Mouse (Mus musculus) left cerebral cortex, adult 9 months (tissue): ENCODE results near the gene Adam19.

ENCODE experiments used
- DNase-seq, 2 experiments: peaks; one replicate each; pipeline ENCODE4 v3.0.0; 2022; ENCODE audit warnings: low spot score in 2 of 2

Gene Adam19

GRCm38 (mm10) chr11:46054911-46055895 is 589 bp upstream of the Adam19 start:
- no peak for DNase-seq

- no peak for DNase-seq
These were observed 1.1 kb downstream of the Adam19 start for GRCm38 (mm10) chr11:46056770-46057411.

- DNase-seq: no peak
These were observed 2.2 kb downstream of the Adam19 start for GRCm38 (mm10) chr11:46058011-46058410.

GRCm38 (mm10) chr11:46058916-46059315 is 3.1 kb downstream of the Adam19 start:
- no peak for DNase-seq

- no peak for DNase-seq
These were observed 4.3 kb downstream of the Adam19 start for GRCm38 (mm10) chr11:46059887-46060650.

- no peak for DNase-seq
These were observed 4.8 kb downstream of the Adam19 start for GRCm38 (mm10) chr11:46060651-46061020.

GRCm38 (mm10) chr11:46061776-46062445 is 6.1 kb downstream of the Adam19 start:
- DNase-seq: no peak

GRCm38 (mm10) chr11:46062569-46062968 is 6.8 kb downstream of the Adam19 start:
- DNase-seq: no peak

GRCm38 (mm10) chr11:46062993-46063731 is 7.4 kb downstream of the Adam19 start:
- no peak for DNase-seq

- DNase-seq: no peak
These were observed 9.0 kb downstream of the Adam19 start for GRCm38 (mm10) chr11:46064767-46065166.

GRCm38 (mm10) chr11:46065201-46066011 is 9.6 kb downstream of the Adam19 start:
- peak in 1 of 2 experiments; percentile 37 for DNase-seq

GRCm38 (mm10) chr11:46067371-46068060 is 11.7 kb downstream of the Adam19 start:
- no peak for DNase-seq

GRCm38 (mm10) chr11:46068756-46069407 is 13.1 kb downstream of the Adam19 start:
- no peak for DNase-seq

GRCm38 (mm10) chr11:46069408-46070003 is 13.7 kb downstream of the Adam19 start:
- DNase-seq: no peak

GRCm38 (mm10) chr11:46070161-46070560 is 14.4 kb downstream of the Adam19 start:
- DNase-seq: no peak

GRCm38 (mm10) chr11:46070789-46071188 is 15.0 kb downstream of the Adam19 start:
- DNase-seq: no peak

GRCm38 (mm10) chr11:46072466-46073060 is 16.8 kb downstream of the Adam19 start:
- DNase-seq: no peak
